Mouse (Mus musculus): ENCODE measurements around the gene Gm10318. TPM values are rescaled to one million over a fixed set of nuclear protein-coding genes. Genes with fewer than 3 reads are reported as not detected.

The Gm10318 gene
- not detected in 2 replicates for polyA plus RNA-seq (2015; fragmentation: Nextera tagmentation; extraction: Ambion mirVana)

GRCm38 (mm10) chr10:77852559-77852958 lies at the start of gene Gm10318:
Gm10318 (plus strand) TSS chr10:77852859.
- Histone ChIP-seq H3K36me3 (replicated peaks) (no peaks in the 10 kb centered on the region), H3K4me2 (no peak within 1 kb of the TSS), H3K4me3 (no peak within 1 kb of the TSS), H3K9me3 (no peaks in the 10 kb centered on the region), H3K9ac (no peak within 1 kb of the TSS), H3K27ac (no peak within 1 kb of the TSS), H3K4me1 (no peaks in the 10 kb centered on the region), H3K27me3 (replicated peaks) (no peaks in the 10 kb centered on the region)
- 70% methylated on average over 9 of the region's 9 CpGs for WGBS
- ATAC-seq (replicated peaks): no peak

GRCm38 (mm10) chr10:77804095-77804494 lies 48.6 kb upstream of the Gm10318 start:
- H3K27me3 ChIP-seq (replicated peaks): no peaks in the 10 kb centered on the region
- no peaks in the 10 kb centered on the region for H3K9me3 ChIP-seq
- no peaks in the 10 kb centered on the region for H3K4me1 ChIP-seq
- no peak overlapping the region for H3K4me2 ChIP-seq
- 89% methylated on average over 3 of the region's 3 CpGs for WGBS
- no peaks in the 10 kb centered on the region for H3K36me3 ChIP-seq (replicated peaks)
- no peak overlapping the region for H3K9ac ChIP-seq
- no peak for ATAC-seq (replicated peaks)
- H3K4me3 ChIP-seq: no peak overlapping the region
- H3K27ac ChIP-seq: no peak overlapping the region

DNA sequence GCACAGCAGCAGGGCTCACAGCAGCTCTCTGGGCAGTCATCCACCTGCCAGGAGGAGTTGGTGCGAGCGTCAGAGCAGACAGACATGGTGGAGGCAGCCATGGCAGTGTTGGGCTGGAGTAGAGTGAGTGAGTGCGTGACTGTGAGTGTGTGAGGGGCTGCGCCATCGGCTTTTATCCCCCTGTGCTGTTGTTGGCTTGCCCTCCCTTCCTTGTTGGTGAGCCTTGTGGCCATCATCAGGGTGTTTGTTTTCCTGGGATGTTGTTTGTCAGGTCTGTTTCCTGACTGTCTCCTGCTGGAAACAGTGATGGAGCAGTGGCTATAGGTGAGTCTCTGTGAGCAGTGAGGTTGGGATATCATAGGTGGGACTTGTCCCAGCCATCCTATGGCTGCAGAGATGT lies 40.9 kb upstream of the Gm10318 start, which contains the start of gene Gm9507:
TSS of gene Gm9507 (minus strand) at position 101 of the 400 bp plus-strand sequence.
- H3K27me3 ChIP-seq (replicated peaks): no peaks in the 10 kb centered on the region
- no peaks in the 10 kb centered on the region for H3K36me3 ChIP-seq (replicated peaks)
- H3K4me1 ChIP-seq: no peaks in the 10 kb centered on the region
- H3K27ac ChIP-seq: no peak within 1 kb of the TSS
- H3K9ac ChIP-seq: no peak within 1 kb of the TSS
- H3K4me3 ChIP-seq: no peak within 1 kb of the TSS
- 63% methylated on average over 5 of the region's 5 CpGs for WGBS
- no peak for ATAC-seq (replicated peaks)
- no peak within 1 kb of the TSS for H3K4me2 ChIP-seq
- no peaks in the 10 kb centered on the region for H3K9me3 ChIP-seq

DNA sequence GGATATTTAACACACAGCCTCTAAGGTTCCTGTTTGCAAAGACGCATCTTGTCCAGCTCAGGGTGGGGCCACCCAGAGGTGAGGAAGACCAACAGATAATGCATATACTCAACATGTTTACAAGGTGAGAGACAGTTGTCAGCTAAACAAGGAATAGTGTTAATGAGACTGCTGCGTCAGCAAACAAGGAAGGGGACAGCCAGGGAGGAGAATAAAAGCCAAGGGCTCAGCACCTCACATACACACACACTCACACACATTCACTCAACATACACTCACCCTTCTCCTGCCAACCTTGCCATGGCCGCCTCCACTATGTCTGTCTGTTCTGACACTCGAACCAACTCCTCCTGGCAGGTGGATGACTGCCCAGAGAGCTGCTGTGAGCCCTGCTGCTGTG lies 38.3 kb upstream of the Gm10318 start, which contains the start of gene Gm2696:
TSS of gene Gm2696 (plus strand) at position 301 of the 400 bp plus-strand sequence.
- Histone ChIP-seq H3K4me1 (peaks cover 3% of the 10 kb centered on the region; the same call in 1 of the 2 replicates), H3K27ac (no peak within 1 kb of the TSS), H3K4me3 (no peak within 1 kb of the TSS), H3K9ac (no peak within 1 kb of the TSS), H3K4me2 (no peak within 1 kb of the TSS), H3K9me3 (no peaks in the 10 kb centered on the region), H3K36me3 (replicated peaks) (no peaks in the 10 kb centered on the region), H3K27me3 (replicated peaks) (no peaks in the 10 kb centered on the region)
- ATAC-seq (replicated peaks): no peak
- WGBS: 60% methylated on average over 4 of the region's 4 CpGs

DNA sequence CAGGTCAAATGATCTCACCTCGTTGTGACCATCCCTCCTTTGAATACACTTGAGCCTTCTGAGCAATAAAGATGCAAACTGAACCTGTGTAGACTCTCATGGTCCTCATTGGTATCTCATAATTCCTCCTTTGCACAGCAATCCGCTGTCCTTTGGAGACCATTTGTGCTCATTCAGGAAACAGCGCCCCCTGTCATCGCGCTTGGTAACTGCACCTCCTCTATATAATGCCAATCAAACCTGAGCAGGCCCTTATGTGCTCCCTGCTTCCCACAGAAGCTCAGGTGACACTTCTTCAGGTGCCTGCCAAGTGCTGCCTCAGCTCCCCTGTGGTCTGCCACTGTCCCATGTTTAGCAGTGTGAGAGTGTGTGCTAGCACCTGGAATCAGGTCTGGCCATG lies 37.1 kb upstream of the Gm10318 start:
- Histone ChIP-seq H3K4me1 (peaks cover 3% of the 10 kb centered on the region; the same call in 1 of the 2 replicates), H3K9ac (no peak overlapping the region), H3K36me3 (replicated peaks) (no peaks in the 10 kb centered on the region), H3K9me3 (no peaks in the 10 kb centered on the region), H3K27ac (no peak overlapping the region), H3K4me2 (no peak overlapping the region), H3K27me3 (replicated peaks) (no peaks in the 10 kb centered on the region), H3K4me3 (no peak overlapping the region)
- no peak for ATAC-seq (replicated peaks)
- WGBS: 31% methylated on average over 5 of the region's 5 CpGs

GRCm38 (mm10) chr10:77818523-77818922 lies 34.1 kb upstream of the Gm10318 start:
- H3K36me3 ChIP-seq (replicated peaks): no peaks in the 10 kb centered on the region
- peak; percentile 78 for ATAC-seq (replicated peaks)
- peaks cover 3% of the 10 kb centered on the region; the same call in 1 of the 2 replicates for H3K4me1 ChIP-seq
- H3K9ac ChIP-seq: no peak overlapping the region
- H3K9me3 ChIP-seq: no peaks in the 10 kb centered on the region
- H3K4me3 ChIP-seq: no peak overlapping the region
- H3K27ac ChIP-seq: peak overlapping the region; percentile 34; the same call in 1 of the 2 replicates
- no peak overlapping the region for H3K4me2 ChIP-seq
- WGBS: 99% methylated on average over 4 of the region's 4 CpGs
- no peaks in the 10 kb centered on the region for H3K27me3 ChIP-seq (replicated peaks)

DNA sequence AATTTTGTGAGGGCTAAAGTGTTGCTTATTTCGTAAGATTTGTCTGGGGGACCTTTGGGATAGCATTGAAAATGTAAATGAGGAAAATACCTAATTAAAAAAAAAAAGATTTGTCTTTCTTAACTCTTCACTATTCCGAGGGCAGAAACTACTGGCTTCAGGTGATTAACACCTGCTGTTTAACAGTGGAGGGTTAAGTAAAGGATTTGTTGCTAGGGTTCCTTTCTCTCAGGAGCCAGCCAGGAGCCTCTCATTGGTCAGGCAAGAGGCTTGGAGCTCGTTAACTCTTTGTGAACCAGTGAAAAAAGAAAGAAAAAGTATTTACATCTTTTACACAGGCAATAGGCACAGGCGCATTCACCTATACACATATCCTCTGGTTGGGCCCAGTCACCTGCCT lies 33.5 kb upstream of the Gm10318 start:
- Histone ChIP-seq H3K4me1 (peaks cover 3% of the 10 kb centered on the region; the same call in 1 of the 2 replicates), H3K4me3 (no peak overlapping the region), H3K9me3 (no peaks in the 10 kb centered on the region), H3K4me2 (peak overlapping the region; percentile 18; the same call in 1 of the 2 replicates), H3K27me3 (replicated peaks) (no peaks in the 10 kb centered on the region), H3K36me3 (replicated peaks) (no peaks in the 10 kb centered on the region), H3K27ac (peak overlapping the region; percentile 34; the same call in 1 of the 2 replicates), H3K9ac (no peak overlapping the region)
- 28% methylated on average over 4 of the region's 4 CpGs for WGBS
- ATAC-seq (replicated peaks): no peak

GRCm38 (mm10) chr10:77826951-77827350 lies 25.7 kb upstream of the Gm10318 start, which contains the start of gene Krtap10-4:
Krtap10-4 (minus strand) TSS chr10:77827095.
- H3K9me3 ChIP-seq: no peaks in the 10 kb centered on the region
- no peak within 1 kb of the TSS for H3K4me3 ChIP-seq
- no peaks in the 10 kb centered on the region for H3K36me3 ChIP-seq (replicated peaks)
- no peak within 1 kb of the TSS for H3K27ac ChIP-seq
- H3K27me3 ChIP-seq (replicated peaks): no peaks in the 10 kb centered on the region
- 57% methylated on average over 6 of the region's 6 CpGs for WGBS
- no peaks in the 10 kb centered on the region for H3K4me1 ChIP-seq
- ATAC-seq (replicated peaks): no peak
- H3K9ac ChIP-seq: no peak within 1 kb of the TSS
- H3K4me2 ChIP-seq: no peak within 1 kb of the TSS

DNA sequence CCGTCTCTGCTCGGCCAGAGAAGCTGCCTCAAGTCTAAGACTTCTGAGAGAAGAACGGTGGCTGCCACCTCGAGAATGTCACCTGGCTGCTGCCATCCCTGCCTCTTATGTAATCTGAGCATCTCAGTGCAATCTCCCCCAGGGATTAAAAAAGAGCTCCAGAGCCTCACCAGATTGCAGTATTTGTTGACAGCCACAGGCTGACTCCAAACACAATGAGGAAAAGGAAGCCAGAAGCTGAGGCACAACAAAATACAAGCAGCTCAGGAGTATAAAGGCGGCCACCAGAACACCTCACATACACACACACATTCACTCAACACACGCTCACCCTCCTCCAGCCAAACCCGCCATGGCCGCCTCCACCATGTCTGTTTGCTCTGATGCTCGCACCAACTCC lies 17.0 kb upstream of the Gm10318 start, which contains the start of gene Krtap10-10:
TSS of gene Krtap10-10 (plus strand) at position 301 of the 400 bp plus-strand sequence.
- no peak for ATAC-seq (replicated peaks)
- H3K4me3 ChIP-seq: no peak within 1 kb of the TSS
- H3K27me3 ChIP-seq (replicated peaks): no peaks in the 10 kb centered on the region
- H3K27ac ChIP-seq: no peak within 1 kb of the TSS
- H3K4me2 ChIP-seq: no peak within 1 kb of the TSS
- H3K36me3 ChIP-seq (replicated peaks): no peaks in the 10 kb centered on the region
- no peaks in the 10 kb centered on the region for H3K9me3 ChIP-seq
- 71% methylated on average over 9 of the region's 9 CpGs for WGBS
- no peaks in the 10 kb centered on the region for H3K4me1 ChIP-seq
- no peak within 1 kb of the TSS for H3K9ac ChIP-seq

DNA sequence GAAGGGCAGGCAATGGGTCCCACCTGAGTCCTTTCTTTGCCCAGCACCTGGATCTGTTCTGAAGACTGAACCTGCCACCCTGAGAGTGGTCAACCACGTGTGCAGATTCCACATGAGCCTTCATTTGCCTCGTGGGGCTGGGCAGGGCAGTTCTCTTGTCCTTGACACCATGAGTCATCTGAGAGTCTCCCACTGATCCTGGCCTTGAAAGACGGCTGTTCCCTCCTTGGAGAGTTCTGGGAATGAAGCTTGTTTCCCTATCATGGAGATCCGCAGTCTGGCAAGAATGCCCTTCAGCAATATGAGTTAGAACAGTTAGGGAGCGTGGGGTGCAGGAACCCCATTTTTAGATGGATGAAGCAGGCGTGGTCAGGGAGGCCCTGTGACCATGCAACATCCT lies 13.7 kb upstream of the Gm10318 start:
- Histone ChIP-seq H3K27me3 (replicated peaks) (no peaks in the 10 kb centered on the region), H3K4me2 (no peak overlapping the region), H3K9ac (no peak overlapping the region), H3K36me3 (replicated peaks) (no peaks in the 10 kb centered on the region), H3K4me1 (no peaks in the 10 kb centered on the region), H3K4me3 (no peak overlapping the region), H3K27ac (no peak overlapping the region), H3K9me3 (0 out of 2 replicates have a peak, but pooled peaks cover under 1% of the 10 kb centered on the region)
- 78% methylated on average over 6 of the region's 6 CpGs for WGBS
- ATAC-seq (replicated peaks): no peak

- H3K4me3 ChIP-seq: no peak within 1 kb of the TSS
- 73% methylated on average over 3 of the region's 3 CpGs for WGBS
- no peaks in the 10 kb centered on the region for H3K27me3 ChIP-seq (replicated peaks)
- H3K9ac ChIP-seq: no peak within 1 kb of the TSS
- H3K36me3 ChIP-seq (replicated peaks): no peaks in the 10 kb centered on the region
- H3K4me2 ChIP-seq: no peak within 1 kb of the TSS
- H3K27ac ChIP-seq: no peak within 1 kb of the TSS
- no peaks in the 10 kb centered on the region for H3K4me1 ChIP-seq
- H3K9me3 ChIP-seq: peaks cover 4% of the 10 kb centered on the region; the same call in 1 of the 2 replicates
- no peak for ATAC-seq (replicated peaks)
Measured at GRCm38 (mm10) chr10:77846503-77846902, 6.2 kb upstream of the Gm10318 start, which contains the start of gene Gm36176. Gm36176 (plus strand) TSS chr10:77846803.

GRCm38 (mm10) chr10:77846961-77847360 lies 5.7 kb upstream of the Gm10318 start:
- H3K9me3 ChIP-seq: peaks cover 4% of the 10 kb centered on the region; the same call in 1 of the 2 replicates
- ATAC-seq (replicated peaks): no peak
- 15% methylated on average over 2 of the region's 2 CpGs for WGBS

GRCm38 (mm10) chr10:77847538-77847937 lies 5.1 kb upstream of the Gm10318 start:
- Histone ChIP-seq H3K4me1 (no peaks in the 10 kb centered on the region), H3K9me3 (peaks cover 4% of the 10 kb centered on the region; the same call in 1 of the 2 replicates), H3K9ac (no peak overlapping the region), H3K27ac (no peak overlapping the region), H3K4me2 (no peak overlapping the region), H3K36me3 (replicated peaks) (no peaks in the 10 kb centered on the region), H3K4me3 (no peak overlapping the region), H3K27me3 (replicated peaks) (no peaks in the 10 kb centered on the region)
- no peak for ATAC-seq (replicated peaks)
- 75% methylated on average over 2 of the region's 2 CpGs for WGBS

More at GRCm38 (mm10) chr10:77846961-77847360, 5.7 kb upstream of the Gm10318 start:
- Histone ChIP-seq H3K27me3 (replicated peaks) (no peaks in the 10 kb centered on the region), H3K4me1 (no peaks in the 10 kb centered on the region), H3K4me2 (no peak overlapping the region), H3K27ac (no peak overlapping the region), H3K4me3 (no peak overlapping the region), H3K36me3 (replicated peaks) (no peaks in the 10 kb centered on the region), H3K9ac (no peak overlapping the region)
